ENCODE assay signal across 21 mouse cellular contexts in genomic region chr3:28332316-28332715, GRCm38 (mm10).
DNase-seq lines count a peak whose midpoint lies in the region; ATAC-seq and TF ChIP-seq lines count a peak whose summit lies in the region.
"Had no signal": no experiment of that assay in that cellular context is flagged by ENCODE, and none has a peak within 500 bp of the region (broad histone marks: within the 10 kb centered on the region; RNA-seq: fewer than 3 reads in every experiment).

No protein-coding gene starts in this region.

- DNase-seq in forebrain, embryonic 10.5 days (ENCODE audit: extremely low spot score, low spot score) = no peak
- DNase-seq in layer of hippocampus, adult 2 months (ENCODE audit: low spot score in 2 of 2) = no peak
- no peak for DNase-seq in layer of hippocampus, adult 18-20 months (ENCODE audit: low spot score in 2 of 2)
- peak; percentile 15 for DNase-seq in retina, postnatal 1 day
- DNase-seq in retina, embryonic 14.5 days (ENCODE audit: low spot score) = no peak
- DNase-seq in forebrain, postnatal 0 days = peak; percentile 77
- DNase-seq in stomach, postnatal 0 days (ENCODE audit: low spot score) = no peak
- DNase-seq: adrenal gland, postnatal 14 days; cerebellum, adult 11 months; cerebellum, adult 8-10 months; cerebellum, postnatal 36 days; gastrocnemius, postnatal 10 days; heart, adult 18-20 months; heart, postnatal 10 days had no signal

- peak; percentile 29; the same call in 1 of the 2 replicates for ATAC-seq in forebrain, embryonic 13.5 days
- ATAC-seq in forebrain, postnatal 0 days = peak; percentile 47
- no peak for ATAC-seq in stomach, postnatal 0 days (ENCODE audit: low FRiP score, low TSS enrichment)
- ATAC-seq: activated CD4-positive, CD25-positive, alpha-beta regulatory T cell, adult 4 months; intestine, embryonic 16.5 days; Patski had no signal

- no peak overlapping the region for H3K4me3 ChIP-seq in forebrain, embryonic 13.5 days
- H3K4me3 ChIP-seq in forebrain, embryonic 10.5 days = no peak overlapping the region
- no peak overlapping the region for H3K4me3 ChIP-seq in layer of hippocampus, adult 2 months
- no peak overlapping the region for H3K4me3 ChIP-seq in forebrain, postnatal 0 days (ENCODE audit: low read depth, low read length)
- H3K4me3 ChIP-seq in stomach, postnatal 0 days (ENCODE audit: low read depth, low read length) = no peak overlapping the region
- H3K4me3 ChIP-seq: embryonic facial prominence, embryonic 13.5 days; heart, embryonic 10.5 days had no signal

- H3K36me3 ChIP-seq in forebrain, embryonic 13.5 days (ENCODE audit: poor library complexity, severe bottlenecking) = no peaks in the 10 kb centered on the region
- H3K36me3 ChIP-seq in forebrain, embryonic 10.5 days (replicated peaks) = no peaks in the 10 kb centered on the region
- no peaks in the 10 kb centered on the region for H3K36me3 ChIP-seq in forebrain, postnatal 0 days (ENCODE audit: insufficient read depth)
- no peaks in the 10 kb centered on the region for H3K36me3 ChIP-seq in stomach, postnatal 0 days (ENCODE audit: control insufficient read depth, insufficient read depth, low read length)
- H3K36me3 ChIP-seq: embryonic facial prominence, embryonic 13.5 days; heart, embryonic 10.5 days had no signal

- WGBS in forebrain, embryonic 13.5 days = 47% methylated on average over 5 of the region's 5 CpGs
- WGBS in forebrain, embryonic 10.5 days = 87% methylated on average over 5 of the region's 5 CpGs
- WGBS in forebrain, postnatal 0 days = 15% methylated on average over 5 of the region's 5 CpGs
- 67% methylated on average over 5 of the region's 5 CpGs for WGBS in stomach, postnatal 0 days

- no peak overlapping the region for H3K27ac ChIP-seq in forebrain, embryonic 13.5 days
- H3K27ac ChIP-seq in forebrain, embryonic 10.5 days = no peak overlapping the region
- peak overlapping the region; percentile 46; the same call in 1 of the 2 replicates for H3K27ac ChIP-seq in layer of hippocampus, adult 2 months
- 0 out of 2 replicates have a peak overlapping the region, but pooled peaks have one; percentile 40 for H3K27ac ChIP-seq in forebrain, postnatal 0 days (ENCODE audit: low read depth, low read length)
- no peak overlapping the region for H3K27ac ChIP-seq in stomach, postnatal 0 days (replicated peaks)
- H3K27ac ChIP-seq: embryonic facial prominence, embryonic 13.5 days; heart, embryonic 10.5 days; hindbrain, embryonic 14.5 days had no signal

- H3K4me2 ChIP-seq in forebrain, embryonic 13.5 days = no peak overlapping the region
- H3K4me2 ChIP-seq in forebrain, postnatal 0 days (ENCODE audit: low read depth) = no peak overlapping the region
- no peak overlapping the region for H3K4me2 ChIP-seq in stomach, postnatal 0 days (replicated peaks; ENCODE audit: low read depth)
- H3K4me2 ChIP-seq: embryonic facial prominence, embryonic 13.5 days; hindbrain, embryonic 14.5 days had no signal

- H3K9ac ChIP-seq in forebrain, embryonic 13.5 days = no peak overlapping the region
- H3K9ac ChIP-seq in forebrain, postnatal 0 days = no peak overlapping the region
- no peak overlapping the region for H3K9ac ChIP-seq in stomach, postnatal 0 days (ENCODE audit: low read length)
- H3K9ac ChIP-seq: embryonic facial prominence, embryonic 13.5 days; hindbrain, embryonic 14.5 days had no signal

- no peaks in the 10 kb centered on the region for H3K9me3 ChIP-seq in forebrain, embryonic 13.5 days (replicated peaks)
- H3K9me3 ChIP-seq in forebrain, embryonic 10.5 days = no peaks in the 10 kb centered on the region
- no peaks in the 10 kb centered on the region for H3K9me3 ChIP-seq in forebrain, postnatal 0 days (ENCODE audit: low read length)
- no peaks in the 10 kb centered on the region for H3K9me3 ChIP-seq in stomach, postnatal 0 days (ENCODE audit: control insufficient read depth, low read length)
- H3K9me3 ChIP-seq: embryonic facial prominence, embryonic 13.5 days; heart, embryonic 10.5 days had no signal

- peaks cover 7% of the 10 kb centered on the region; the same call in 1 of the 2 replicates for H3K4me1 ChIP-seq in forebrain, embryonic 13.5 days
- H3K4me1 ChIP-seq in forebrain, embryonic 10.5 days = no peaks in the 10 kb centered on the region
- peaks cover 22% of the 10 kb centered on the region for H3K4me1 ChIP-seq in forebrain, postnatal 0 days (ENCODE audit: insufficient read depth)
- H3K4me1 ChIP-seq in stomach, postnatal 0 days (replicated peaks; ENCODE audit: control insufficient read depth, insufficient read depth) = no peaks in the 10 kb centered on the region; the same call in 1 of the 2 replicates
- H3K4me1 ChIP-seq: embryonic facial prominence, embryonic 13.5 days had no signal

- H3K27me3 ChIP-seq in forebrain, embryonic 13.5 days = no peaks in the 10 kb centered on the region
- no peaks in the 10 kb centered on the region for H3K27me3 ChIP-seq in forebrain, embryonic 10.5 days (ENCODE audit: poor library complexity, severe bottlenecking)
- H3K27me3 ChIP-seq in forebrain, postnatal 0 days (ENCODE audit: insufficient read depth, low read length) = no peaks in the 10 kb centered on the region
- no peaks in the 10 kb centered on the region for H3K27me3 ChIP-seq in stomach, postnatal 0 days (ENCODE audit: control insufficient read depth, insufficient read depth, low read length)
- H3K27me3 ChIP-seq: embryonic facial prominence, embryonic 13.5 days; Patski had no signal

- TF ChIP-seq EP300 in stomach, postnatal 0 days (optimal IDR thresholded peaks at IDR 0.05) = no peak

- no peak for TF ChIP-seq CTCF in layer of hippocampus, adult 2 months (conservative IDR thresholded peaks at IDR 0.05)
- TF ChIP-seq CTCF in forebrain, postnatal 0 days (IDR thresholded peaks at IDR 0.05; ENCODE audit: low read depth) = no peak
- TF ChIP-seq CTCF in stomach, postnatal 0 days (IDR thresholded peaks at IDR 0.05; ENCODE audit: low read depth) = no peak

Comparison
In these comparisons a context has a peak if more than half of its experiments do, and no peak if none do; other contexts are left out.
1. H3K27ac ChIP-seq: peak in layer of hippocampus, adult 2 months (single experiment) and forebrain, postnatal 0 days (single experiment); none in forebrain, embryonic 13.5 days (single experiment), forebrain, embryonic 10.5 days (single experiment) and stomach, postnatal 0 days (single experiment).
2. DNase-seq: peak in retina, postnatal 1 day (single experiment) and forebrain, postnatal 0 days (single experiment); none in forebrain, embryonic 10.5 days (single experiment), layer of hippocampus, adult 2 months (0 of 2), layer of hippocampus, adult 18-20 months (0 of 2), retina, embryonic 14.5 days (single experiment) and stomach, postnatal 0 days (single experiment).